Mouse (Mus musculus) brain, embryonic 14.5 days (tissue): ENCODE data around the gene Adgrl2.

Source experiments
- CTCF ChIP-seq: fragments of 200-500 bp; IDR thresholded peaks from 2 replicates; pipeline ENCODE4 v1.5.1; 2012; ENCODE audit warnings: inconsistent platforms, mild to moderate bottlenecking, moderate library complexity, borderline replicate concordance; ENCODE audit not compliant: insufficient read depth, insufficient read length; ENCODE audit errors: extremely low read depth
- POLR2A ChIP-seq: fragments of 200-500 bp; IDR thresholded peaks from 2 replicates; pipeline ENCODE4 v1.6.1; 2012; ENCODE audit warnings: mild to moderate bottlenecking, inconsistent platforms, borderline replicate concordance; ENCODE audit not compliant: poor library complexity, insufficient read depth, insufficient read length, severe bottlenecking; ENCODE audit errors: extremely low read depth

- TF ChIP-seq CTCF: no peak
- TF ChIP-seq POLR2A: no peak
Observed at GRCm38 (mm10) chr3:148838835-148839296, 151.5 kb downstream of the Adgrl2 start.
